Mouse (Mus musculus): Measurements from ENCODE around the gene Acad12. TPM values are rescaled to one million over a fixed set of nuclear protein-coding genes. Genes with fewer than 3 reads are reported as not detected.
"Not testable (repeated sequence)": the region's sequence is repeated elsewhere in the genome, so short reads cannot be mapped to it uniquely, and the experiment has no call there.

The Acad12 gene
- polyA plus RNA-seq, 1 experiment from 2014 or later = 1.5 TPM

GRCm38 (mm10) chr5:121631106-121631647 is 12.4 kb upstream of the Acad12 start:
- ATAC-seq (ENCODE audit: low FRiP score); H3K27ac ChIP-seq (ENCODE audit: low read depth, low read length); H3K9me3 ChIP-seq (ENCODE audit: control insufficient read depth, low read length); H3K4me1 ChIP-seq (ENCODE audit: control insufficient read depth, insufficient read depth, low read length); DNase-seq (ENCODE audit: low spot score, missing footprints); H3K9ac ChIP-seq (ENCODE audit: low read length); H3K36me3 ChIP-seq (ENCODE audit: control insufficient read depth, insufficient read depth, low read length); H3K4me3 ChIP-seq (ENCODE audit: low read depth, low read length); H3K27me3 ChIP-seq (ENCODE audit: control insufficient read depth, insufficient read depth, low read length); H3K4me2 ChIP-seq: not testable (repeated sequence)
- 66% methylated on average over 7 of the region's 9 CpGs for WGBS

GRCm38 (mm10) chr5:121627871-121628270 is 9.1 kb upstream of the Acad12 start:
- H3K4me3 ChIP-seq (ENCODE audit: low read depth, low read length) = no peak overlapping the region
- H3K4me2 ChIP-seq = no peak overlapping the region
- no peak overlapping the region for H3K9ac ChIP-seq (ENCODE audit: low read length)
- peak; percentile 96 for DNase-seq (ENCODE audit: low spot score, missing footprints)
- no peaks in the 10 kb centered on the region for H3K9me3 ChIP-seq (ENCODE audit: control insufficient read depth, low read length)
- ATAC-seq (ENCODE audit: low FRiP score) = no peak
- H3K27me3 ChIP-seq (ENCODE audit: control insufficient read depth, insufficient read depth, low read length) = no peaks in the 10 kb centered on the region
- H3K27ac ChIP-seq (ENCODE audit: low read depth, low read length) = no peak overlapping the region
- H3K36me3 ChIP-seq (ENCODE audit: control insufficient read depth, insufficient read depth, low read length) = no peaks in the 10 kb centered on the region
- no peaks in the 10 kb centered on the region for H3K4me1 ChIP-seq (ENCODE audit: control insufficient read depth, insufficient read depth, low read length)
- WGBS = 0% methylated on average over 1 of the region's 1 CpGs

GRCm38 (mm10) chr5:121623241-121623640 is 4.5 kb upstream of the Acad12 start:
- DNase-seq (ENCODE audit: low spot score, missing footprints) = no peak
- ATAC-seq (ENCODE audit: low FRiP score) = no peak
- Histone ChIP-seq H3K4me3 (ENCODE audit: low read depth, low read length) (no peak overlapping the region), H3K9ac (ENCODE audit: low read length) (no peak overlapping the region), H3K4me1 (ENCODE audit: control insufficient read depth, insufficient read depth, low read length) (peaks cover 6% of the 10 kb centered on the region; the same call in 1 of the 2 replicates), H3K27me3 (ENCODE audit: control insufficient read depth, insufficient read depth, low read length) (no peaks in the 10 kb centered on the region), H3K9me3 (ENCODE audit: control insufficient read depth, low read length) (no peaks in the 10 kb centered on the region), H3K4me2 (no peak overlapping the region), H3K36me3 (ENCODE audit: control insufficient read depth, insufficient read depth, low read length) (no peaks in the 10 kb centered on the region), H3K27ac (ENCODE audit: low read depth, low read length) (no peak overlapping the region)
- WGBS = 83% methylated on average over 3 of the region's 3 CpGs

GRCm38 (mm10) chr5:121621102-121621501 is 2.4 kb upstream of the Acad12 start:
- no peaks in the 10 kb centered on the region for H3K36me3 ChIP-seq (ENCODE audit: control insufficient read depth, insufficient read depth, low read length)
- no peaks in the 10 kb centered on the region for H3K27me3 ChIP-seq (ENCODE audit: control insufficient read depth, insufficient read depth, low read length)
- DNase-seq (ENCODE audit: low spot score, missing footprints) (no peak), ATAC-seq (ENCODE audit: low FRiP score) (no peak)
- no peak overlapping the region for H3K9ac ChIP-seq (ENCODE audit: low read length)
- no peaks in the 10 kb centered on the region for H3K9me3 ChIP-seq (ENCODE audit: control insufficient read depth, low read length)
- H3K27ac ChIP-seq (ENCODE audit: low read depth, low read length) = no peak overlapping the region
- H3K4me1 ChIP-seq (ENCODE audit: control insufficient read depth, insufficient read depth, low read length) = peaks cover 9% of the 10 kb centered on the region
- no peak overlapping the region for H3K4me3 ChIP-seq (ENCODE audit: low read depth, low read length)
- H3K4me2 ChIP-seq = no peak overlapping the region
- WGBS = 94% methylated on average over 5 of the region's 5 CpGs

- not testable (repeated sequence) for ATAC-seq (ENCODE audit: low FRiP score); H3K4me1 ChIP-seq (ENCODE audit: control insufficient read depth, insufficient read depth, low read length); H3K27ac ChIP-seq (ENCODE audit: low read depth, low read length); H3K4me2 ChIP-seq; H3K4me3 ChIP-seq (ENCODE audit: low read depth, low read length); H3K9ac ChIP-seq (ENCODE audit: low read length); DNase-seq (ENCODE audit: low spot score, missing footprints); H3K36me3 ChIP-seq (ENCODE audit: control insufficient read depth, insufficient read depth, low read length); H3K9me3 ChIP-seq (ENCODE audit: control insufficient read depth, low read length); H3K27me3 ChIP-seq (ENCODE audit: control insufficient read depth, insufficient read depth, low read length)
- WGBS = 83% methylated on average over 3 of the region's 3 CpGs
These were observed 3.8 kb downstream of the Acad12 start for GRCm38 (mm10) chr5:121614921-121615320.

- H3K27ac ChIP-seq (ENCODE audit: low read depth, low read length) = no peak overlapping the region
- no peak overlapping the region for H3K4me2 ChIP-seq
- H3K9ac ChIP-seq (ENCODE audit: low read length) = no peak overlapping the region
- no peak overlapping the region for H3K4me3 ChIP-seq (ENCODE audit: low read depth, low read length)
- H3K9me3 ChIP-seq (ENCODE audit: control insufficient read depth, low read length) = no peaks in the 10 kb centered on the region
- ATAC-seq (ENCODE audit: low FRiP score) (no peak), DNase-seq (ENCODE audit: low spot score, missing footprints) (no peak)
- 87% methylated on average over 6 of the region's 6 CpGs for WGBS
- no peaks in the 10 kb centered on the region for H3K4me1 ChIP-seq (ENCODE audit: control insufficient read depth, insufficient read depth, low read length)
- H3K36me3 ChIP-seq (ENCODE audit: control insufficient read depth, insufficient read depth, low read length) = no peaks in the 10 kb centered on the region
- H3K27me3 ChIP-seq (ENCODE audit: control insufficient read depth, insufficient read depth, low read length) = no peaks in the 10 kb centered on the region
These were observed 6.7 kb downstream of the Acad12 start for GRCm38 (mm10) chr5:121612036-121612435.

- H3K4me3 ChIP-seq (ENCODE audit: low read depth, low read length); H3K36me3 ChIP-seq (ENCODE audit: control insufficient read depth, insufficient read depth, low read length); DNase-seq (ENCODE audit: low spot score, missing footprints); H3K9ac ChIP-seq (ENCODE audit: low read length); H3K4me2 ChIP-seq; ATAC-seq (ENCODE audit: low FRiP score); H3K9me3 ChIP-seq (ENCODE audit: control insufficient read depth, low read length); H3K27me3 ChIP-seq (ENCODE audit: control insufficient read depth, insufficient read depth, low read length); H3K4me1 ChIP-seq (ENCODE audit: control insufficient read depth, insufficient read depth, low read length); H3K27ac ChIP-seq (ENCODE audit: low read depth, low read length): not testable (repeated sequence)
- 62% methylated on average over 7 of the region's 8 CpGs for WGBS
These were observed 9.1 kb downstream of the Acad12 start for GRCm38 (mm10) chr5:121609556-121610135.

GRCm38 (mm10) chr5:121606151-121606550 is 12.6 kb downstream of the Acad12 start:
- DNase-seq (ENCODE audit: low spot score, missing footprints) = peak; percentile 98
- Histone ChIP-seq H3K9me3 (ENCODE audit: control insufficient read depth, low read length) (no peaks in the 10 kb centered on the region), H3K4me2 (no peak overlapping the region), H3K36me3 (ENCODE audit: control insufficient read depth, insufficient read depth, low read length) (no peaks in the 10 kb centered on the region), H3K9ac (ENCODE audit: low read length) (no peak overlapping the region), H3K27me3 (ENCODE audit: control insufficient read depth, insufficient read depth, low read length) (no peaks in the 10 kb centered on the region), H3K4me1 (ENCODE audit: control insufficient read depth, insufficient read depth, low read length) (no peaks in the 10 kb centered on the region), H3K4me3 (ENCODE audit: low read depth, low read length) (no peak overlapping the region), H3K27ac (ENCODE audit: low read depth, low read length) (no peak overlapping the region)
- WGBS = 0% methylated on average over 2 of the region's 2 CpGs
- ATAC-seq (ENCODE audit: low FRiP score) = no peak

- not testable (repeated sequence) for H3K4me3 ChIP-seq (ENCODE audit: low read depth, low read length); H3K36me3 ChIP-seq (ENCODE audit: control insufficient read depth, insufficient read depth, low read length); H3K27me3 ChIP-seq (ENCODE audit: control insufficient read depth, insufficient read depth, low read length); H3K4me1 ChIP-seq (ENCODE audit: control insufficient read depth, insufficient read depth, low read length); DNase-seq (ENCODE audit: low spot score, missing footprints); H3K9ac ChIP-seq (ENCODE audit: low read length); ATAC-seq (ENCODE audit: low FRiP score); H3K27ac ChIP-seq (ENCODE audit: low read depth, low read length); H3K9me3 ChIP-seq (ENCODE audit: control insufficient read depth, low read length); H3K4me2 ChIP-seq
- WGBS = 80% methylated on average over 1 of the region's 1 CpGs
These were observed 14.9 kb downstream of the Acad12 start for GRCm38 (mm10) chr5:121603815-121604214.
